Mouse (Mus musculus) heart, embryonic 12.5 days (tissue): ENCODE measurements around the gene Vps26c. TPM values are rescaled to one million over a fixed set of nuclear protein-coding genes. Genes with fewer than 3 reads are reported as not detected.

Source experiments
- ATAC-seq: fragments of 200-750 bp; cut with Nextera tagmentation; 2 replicates; pipeline ENCODE4 v1.8.0; 2017; ENCODE audit warnings: moderate TSS enrichment, moderate library complexity; ENCODE audit not compliant: insufficient number of reproducible peaks, low FRiP score
- H3K27ac ChIP-seq: fragments of 300-500 bp; sonication (generic); 2 replicates; pipeline ENCODE4 v1.5.1; 2016; ENCODE audit warnings: mild to moderate bottlenecking, moderate library complexity; ENCODE audit not compliant: poor library complexity, severe bottlenecking
- H3K27me3 ChIP-seq: fragments of 300-500 bp; sonication (generic); replicated peaks from 2 replicates; pipeline ENCODE4 v1.6.1; 2016; ENCODE audit warnings: mild to moderate bottlenecking, moderate library complexity
- H3K36me3 ChIP-seq: fragments of 300-500 bp; sonication (generic); 2 replicates; pipeline ENCODE4 v1.6.1; 2016; ENCODE audit warnings: mild to moderate bottlenecking, moderate library complexity
- H3K4me1 ChIP-seq: fragments of 300-500 bp; sonication (generic); replicated peaks from 2 replicates; pipeline ENCODE4 v1.6.1; 2016; ENCODE audit warnings: mild to moderate bottlenecking
- H3K4me2 ChIP-seq: fragments of 300-500 bp; sonication (generic); 2 replicates; pipeline ENCODE4 v1.6.1; 2016; ENCODE audit warnings: mild to moderate bottlenecking, moderate library complexity
- H3K4me3 ChIP-seq: fragments of 300-500 bp; sonication (generic); 2 replicates; pipeline ENCODE4 v1.5.1; 2016; ENCODE audit warnings: mild to moderate bottlenecking
- H3K9ac ChIP-seq: fragments of 300-500 bp; sonication (generic); 2 replicates; pipeline ENCODE4 v1.6.1; 2016; ENCODE audit warnings: mild to moderate bottlenecking, moderate library complexity
- H3K9me3 ChIP-seq: fragments of 300-500 bp; sonication (generic); replicated peaks from 2 replicates; pipeline ENCODE4 v1.6.1; 2016; ENCODE audit warnings: mild to moderate bottlenecking, moderate library complexity
- WGBS: fragments of 180-500 bp; shearing (Covaris S2); methylation state at CpG from one replicate; pipeline ENCODE4 v1.1.7; 2016; 5-methylcytosine and 5-hydroxymethylcytosine counted together
- polyA plus RNA-seq: library from polyadenylated mRNA; unstranded; fragments of >200 nt; fragmentation: Nextera tagmentation; extraction: Ambion mirVana; gene quantifications from 2 replicates; pipeline ENCODE4 v1.2.1, GENCODE M21; 2016

Gene Vps26c
- polyA plus RNA-seq, 1 experiment from 2014 or later, result 48.9 TPM

DNA sequence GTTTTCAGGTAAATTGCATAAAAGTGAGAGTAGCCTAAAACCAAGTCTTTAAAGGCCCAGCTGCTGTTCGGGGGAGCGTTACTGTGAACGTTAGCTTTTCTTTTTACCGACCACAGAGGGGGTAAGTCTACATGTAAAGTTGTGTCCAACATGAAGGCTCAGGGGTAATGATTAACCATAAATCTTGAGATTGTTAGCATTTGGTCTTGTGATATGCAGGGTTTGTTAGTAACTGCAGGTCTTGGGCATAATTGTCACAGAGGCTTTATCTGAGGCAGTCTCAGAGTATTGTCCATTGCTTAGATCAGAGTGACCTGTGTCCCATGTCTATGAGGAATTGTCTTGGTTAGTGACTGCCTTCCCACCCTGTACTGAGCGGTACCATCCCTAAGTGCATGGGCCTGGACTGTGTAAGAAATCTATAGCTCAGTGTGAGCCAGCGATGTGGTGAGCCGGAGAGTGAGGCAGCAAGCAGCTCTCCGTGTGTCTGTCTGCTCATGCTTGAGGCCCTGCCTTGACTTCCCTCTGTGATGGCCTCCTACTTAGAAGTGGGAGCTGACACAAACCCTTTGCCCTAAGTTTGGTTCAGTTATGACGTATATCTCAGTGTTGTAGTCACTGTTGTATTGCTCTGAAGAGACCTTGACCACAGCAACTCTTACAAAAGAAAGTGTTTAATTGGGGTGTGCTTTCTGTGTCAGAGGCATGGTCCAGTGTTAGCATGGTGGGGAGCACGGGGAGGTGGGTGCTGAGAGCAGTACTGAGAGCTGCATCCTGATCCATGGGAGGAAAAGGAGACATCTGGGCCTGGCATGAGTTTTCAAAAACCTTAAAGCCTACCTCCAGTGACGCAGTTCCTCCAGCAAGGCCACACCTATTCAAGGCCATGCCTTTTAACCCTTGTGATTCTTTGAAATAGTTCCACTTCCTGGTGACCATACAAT is 74.8 kb downstream of the Vps26c start:
- 89% methylated on average over 11 of the region's 11 CpGs for WGBS
- Histone ChIP-seq H3K9me3 (no peaks in the 10 kb centered on the region), H3K4me3 (no peak overlapping the region), H3K36me3 (peaks cover 84% of the 10 kb centered on the region), H3K4me2 (no peak overlapping the region), H3K9ac (no peak overlapping the region), H3K4me1 (no peaks in the 10 kb centered on the region), H3K27ac (no peak overlapping the region), H3K27me3 (no peaks in the 10 kb centered on the region)
- no peak for ATAC-seq

DNA sequence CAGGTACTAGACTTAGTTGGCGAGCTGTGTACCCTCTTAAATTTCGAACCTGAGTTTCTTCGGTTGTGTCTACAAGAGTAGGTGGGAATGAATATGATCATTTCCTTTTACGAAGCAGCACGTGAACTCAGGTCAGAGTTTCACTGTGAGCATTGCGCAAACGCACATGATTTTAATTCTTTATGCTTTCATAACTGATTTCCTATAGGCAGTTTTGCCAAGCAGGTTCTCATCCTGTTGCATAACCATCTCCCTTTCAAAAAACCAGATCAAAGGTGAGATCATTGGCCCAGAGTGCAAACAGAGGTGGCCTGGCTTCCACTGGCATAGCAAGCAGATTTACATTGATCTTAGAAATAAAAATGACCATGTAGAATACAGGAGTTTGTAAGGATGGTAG is 77.0 kb downstream of the Vps26c start:
- no peaks in the 10 kb centered on the region for H3K9me3 ChIP-seq
- H3K4me2 ChIP-seq, result no peak overlapping the region
- no peaks in the 10 kb centered on the region for H3K27me3 ChIP-seq
- ATAC-seq, result no peak
- H3K27ac ChIP-seq, result no peak overlapping the region
- WGBS, result 94% methylated on average over 7 of the region's 7 CpGs
- peaks cover 75% of the 10 kb centered on the region for H3K36me3 ChIP-seq
- no peak overlapping the region for H3K9ac ChIP-seq
- no peak overlapping the region for H3K4me3 ChIP-seq
- no peaks in the 10 kb centered on the region for H3K4me1 ChIP-seq

DNA sequence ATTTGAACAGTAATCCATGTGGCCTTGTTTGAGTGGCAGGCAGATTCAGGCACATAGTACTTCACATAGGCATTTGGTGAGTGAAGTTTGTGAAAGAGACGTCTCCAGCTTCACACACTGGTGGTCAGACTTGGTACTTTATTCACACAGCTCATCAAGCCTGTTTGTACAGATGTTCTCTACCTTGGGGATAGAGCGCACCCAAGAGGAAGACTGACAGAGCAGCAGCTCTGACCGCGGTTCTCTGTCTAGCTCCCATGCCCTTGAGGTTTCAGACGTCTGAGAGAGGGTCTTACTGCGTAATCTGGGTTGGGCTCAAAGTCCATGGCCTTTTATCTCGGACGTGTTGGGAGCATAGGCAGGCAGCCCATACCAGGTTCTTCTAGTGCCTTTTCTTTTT is 77.5 kb downstream of the Vps26c start:
- Histone ChIP-seq H3K4me1 (no peaks in the 10 kb centered on the region), H3K27me3 (no peaks in the 10 kb centered on the region), H3K9ac (no peak overlapping the region), H3K4me2 (no peak overlapping the region), H3K9me3 (no peaks in the 10 kb centered on the region), H3K27ac (no peak overlapping the region), H3K36me3 (peaks cover 71% of the 10 kb centered on the region), H3K4me3 (no peak overlapping the region)
- 76% methylated on average over 8 of the region's 8 CpGs for WGBS
- no peak for ATAC-seq

Other genes with a start within 250 kb of the Vps26c start
- gene Hlcs, start 213.3 kb downstream of the Vps26c start, polyA plus RNA-seq, result 10.3 and 11.0 TPM in 2 replicates
- 4.2 and 4.3 TPM in 2 replicates for gene Ripply3, start 198.4 kb downstream of the Vps26c start, polyA plus RNA-seq
- gene Ttc3, start 156.2 kb downstream of the Vps26c start, polyA plus RNA-seq, result 212 and 237 TPM in 2 replicates
- 104 and 111 TPM in 2 replicates for gene Pigp, start 155.0 kb downstream of the Vps26c start, polyA plus RNA-seq
- gene Dyrk1a, start 43.2 kb upstream of the Vps26c start, polyA plus RNA-seq, result 7.3 and 7.9 TPM in 2 replicates